In the genomic region with DNA sequence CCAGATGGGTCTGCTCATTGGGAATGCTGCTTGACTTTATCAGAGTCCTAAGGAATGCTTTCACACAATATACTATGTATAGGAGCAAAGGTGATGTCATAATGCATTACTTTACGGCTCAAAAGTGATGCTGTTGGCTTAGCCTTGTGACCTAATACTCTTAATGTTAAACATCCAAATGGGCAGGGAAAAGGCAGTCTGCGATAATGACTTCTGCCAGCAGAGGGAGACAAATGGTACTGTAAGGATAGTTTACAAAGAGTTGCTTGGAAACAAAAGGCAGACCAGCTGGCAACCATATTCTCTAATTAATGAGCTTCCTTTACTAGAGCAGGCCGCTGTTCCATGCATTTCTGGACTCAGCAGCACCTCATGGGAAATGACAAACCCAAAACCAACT, we compare ENCODE assay signal across 8 mouse cellular contexts. TPM values are rescaled to one million over a fixed set of nuclear protein-coding genes. Genes with fewer than 3 reads are reported as not detected.
DNase-seq lines count a peak whose midpoint lies in the region; ATAC-seq lines count a peak whose summit lies in the region.

No protein-coding gene starts in this region.

- peak; percentile 69 for ATAC-seq in megakaryocyte, adult 5-6 weeks (ENCODE audit: poor library complexity, severe bottlenecking)

- DNase-seq in R1 (ENCODE audit: low read depth, low spot score) = peak; percentile 85
- peak; percentile 92 for DNase-seq in cerebellum, adult 8-10 months
- peak; percentile 60 to 78 for DNase-seq in frontal cortex, postnatal 10 days (ENCODE audit: low spot score in 2 of 2)
- peak; percentile 98 for DNase-seq in hindlimb bud, embryonic 11.5 days (ENCODE audit: extremely low spot score, low read depth, low spot score)
- peak; percentile 80 for DNase-seq in left cerebral cortex, adult 11 months (ENCODE audit: low spot score)
- DNase-seq in right cerebral cortex, postnatal 14 days = peak; percentile 86
- peak; percentile 81 to 82 for DNase-seq in urinary bladder, postnatal 36 days (ENCODE audit: low spot score in 2 of 2)

RNA-seq across cellular contexts. Expression of a gene that starts 35.7 kb away (rescaled TPM):
- total RNA-seq in megakaryocyte, adult 5-6 weeks (2015) = not detected in 2 replicates
- total RNA-seq in megakaryocyte, adult 5-6 weeks (2017) = not detected in 2 replicates

RNA-seq across cellular contexts. Expression of a gene that starts 51.0 kb away (rescaled TPM):
- not detected in 2 replicates for total RNA-seq in megakaryocyte, adult 5-6 weeks (2015)
- total RNA-seq in megakaryocyte, adult 5-6 weeks (2017) = not detected in 2 replicates

Comparison
In these comparisons a context has a peak if more than half of its experiments do, and no peak if none do; other contexts are left out.
1. Peak in every context shown above with its lines: DNase-seq and ATAC-seq.